Mouse (Mus musculus): Measurements from ENCODE around the gene Wdr18. TPM values are rescaled to one million over a fixed set of nuclear protein-coding genes. Genes with fewer than 3 reads are reported as not detected.

Wdr18 gene
- polyA plus RNA-seq, 2 experiments, result 24.7 to 58.4 TPM

GRCm38 (mm10) chr10:79937775-79938526 lies 22.0 kb upstream of the Wdr18 start:
- DNase-seq (ENCODE audit: low read depth in 3 of 3, low spot score in 3 of 3) (no peak), ATAC-seq (ENCODE audit: insufficient read depth) (peak; percentile 40)
- 60% methylated on average over 11 of the region's 11 CpGs for WGBS (ENCODE audit: insufficient replicate concordance)
- H3K4me3 ChIP-seq (ENCODE audit: insufficient read depth in 1 of 2, low read depth in 2 of 2, low read length in 2 of 2), result no peak overlapping the region
- no peaks in the 10 kb centered on the region for H3K27me3 ChIP-seq (ENCODE audit: control insufficient read depth, insufficient read depth, low read length)
- peak overlapping the region; percentile 24; the same call in 1 of the 2 replicates for H3K4me2 ChIP-seq (ENCODE audit: low read depth)
- H3K36me3 ChIP-seq (replicated peaks; ENCODE audit: control insufficient read depth, insufficient read depth, low read depth), result no peaks in the 10 kb centered on the region; the same call in 1 of the 2 replicates
- H3K9me3 ChIP-seq (ENCODE audit: control insufficient read depth, low read length), result no peaks in the 10 kb centered on the region
- H3K27ac ChIP-seq, result 0 out of 2 replicates have a peak overlapping the region, but pooled peaks have one; percentile 25
- peaks cover 0 to 12% of the 10 kb centered on the region in 2 experiments; a peak in 3 of 4 replicates for H3K4me1 ChIP-seq (replicated peaks; ENCODE audit: control insufficient read depth in 2 of 2, insufficient read depth in 2 of 2, low read length in 1 of 2)
- no peak overlapping the region for H3K9ac ChIP-seq (replicated peaks)
- no peak for TF ChIP-seq EP300 (IDR thresholded peaks at IDR 0.05; ENCODE audit: low read depth)
- no peak for TF ChIP-seq CTCF (IDR thresholded peaks at IDR 0.05; ENCODE audit: low read depth)

GRCm38 (mm10) chr10:79940749-79941148 lies 19.2 kb upstream of the Wdr18 start:
- Histone ChIP-seq H3K4me1 (replicated peaks; ENCODE audit: control insufficient read depth in 2 of 2, insufficient read depth in 2 of 2, low read length in 1 of 2) (peaks cover 15 to 33% of the 10 kb centered on the region in 2 experiments), H3K4me3 (ENCODE audit: insufficient read depth in 1 of 2, low read depth in 2 of 2, low read length in 2 of 2) (no peak overlapping the region), H3K27me3 (ENCODE audit: control insufficient read depth, insufficient read depth, low read length) (no peaks in the 10 kb centered on the region), H3K9me3 (ENCODE audit: control insufficient read depth, low read length) (no peaks in the 10 kb centered on the region), H3K9ac (replicated peaks) (no peak overlapping the region), H3K4me2 (ENCODE audit: low read depth) (no peak overlapping the region), H3K27ac (no peak overlapping the region), H3K36me3 (replicated peaks; ENCODE audit: control insufficient read depth, insufficient read depth, low read depth) (no peaks in the 10 kb centered on the region)
- no peak for ATAC-seq (ENCODE audit: insufficient read depth)
- no peak for DNase-seq (ENCODE audit: low read depth in 3 of 3, low spot score in 3 of 3)
- WGBS (ENCODE audit: insufficient replicate concordance), result 24% methylated on average over 7 of the region's 7 CpGs
- no peak for TF ChIP-seq CTCF (IDR thresholded peaks at IDR 0.05; ENCODE audit: low read depth)
- no peak for TF ChIP-seq EP300 (IDR thresholded peaks at IDR 0.05; ENCODE audit: low read depth)

- Histone ChIP-seq H3K9me3 (ENCODE audit: control insufficient read depth, low read length) (no peaks in the 10 kb centered on the region), H3K9ac (replicated peaks) (no peak overlapping the region), H3K27me3 (ENCODE audit: control insufficient read depth, insufficient read depth, low read length) (no peaks in the 10 kb centered on the region), H3K4me2 (ENCODE audit: low read depth) (no peak overlapping the region), H3K4me1 (replicated peaks; ENCODE audit: control insufficient read depth in 2 of 2, insufficient read depth in 2 of 2, low read length in 1 of 2) (peaks cover 28 to 36% of the 10 kb centered on the region in 2 experiments), H3K27ac (no peak overlapping the region; the same call in 1 of the 2 replicates), H3K4me3 (ENCODE audit: insufficient read depth in 1 of 2, low read depth in 2 of 2, low read length in 2 of 2) (no peak overlapping the region), H3K36me3 (replicated peaks; ENCODE audit: control insufficient read depth, insufficient read depth, low read depth) (no peaks in the 10 kb centered on the region)
- no peak for DNase-seq (ENCODE audit: low read depth in 3 of 3, low spot score in 3 of 3)
- WGBS (ENCODE audit: insufficient replicate concordance), result 68% methylated on average over 1 of the region's 1 CpGs
- no peak for TF ChIP-seq CTCF (IDR thresholded peaks at IDR 0.05; ENCODE audit: low read depth)
- TF ChIP-seq EP300 (IDR thresholded peaks at IDR 0.05; ENCODE audit: low read depth), result no peak
- no peak for ATAC-seq (ENCODE audit: insufficient read depth)
Measured at GRCm38 (mm10) chr10:79942988-79943387, 17.0 kb upstream of the Wdr18 start.

GRCm38 (mm10) chr10:79943471-79943901 lies 16.5 kb upstream of the Wdr18 start:
- H3K9ac ChIP-seq (replicated peaks), result no peak overlapping the region
- H3K27ac ChIP-seq, result no peak overlapping the region
- H3K4me2 ChIP-seq (ENCODE audit: low read depth), result no peak overlapping the region; the same call in 1 of the 2 replicates
- H3K36me3 ChIP-seq (replicated peaks; ENCODE audit: control insufficient read depth, insufficient read depth, low read depth), result no peaks in the 10 kb centered on the region
- no peaks in the 10 kb centered on the region for H3K9me3 ChIP-seq (ENCODE audit: control insufficient read depth, low read length)
- no peak overlapping the region for H3K4me3 ChIP-seq (ENCODE audit: insufficient read depth in 1 of 2, low read depth in 2 of 2, low read length in 2 of 2)
- ATAC-seq (ENCODE audit: insufficient read depth), result no peak
- no peaks in the 10 kb centered on the region for H3K27me3 ChIP-seq (ENCODE audit: control insufficient read depth, insufficient read depth, low read length)
- TF ChIP-seq EP300 (IDR thresholded peaks at IDR 0.05; ENCODE audit: low read depth), result no peak
- no peak for TF ChIP-seq CTCF (IDR thresholded peaks at IDR 0.05; ENCODE audit: low read depth)
- no peak for DNase-seq (ENCODE audit: low read depth in 3 of 3, low spot score in 3 of 3)
- WGBS (ENCODE audit: insufficient replicate concordance), result 38% methylated on average over 9 of the region's 9 CpGs
- H3K4me1 ChIP-seq (replicated peaks; ENCODE audit: control insufficient read depth in 2 of 2, insufficient read depth in 2 of 2, low read length in 1 of 2), result peaks cover 28 to 34% of the 10 kb centered on the region in 2 experiments

- no peak overlapping the region; the same call in 1 of the 2 replicates for H3K27ac ChIP-seq
- no peak for DNase-seq (ENCODE audit: low read depth in 3 of 3, low spot score in 3 of 3)
- no peak overlapping the region for H3K4me3 ChIP-seq (ENCODE audit: insufficient read depth in 1 of 2, low read depth in 2 of 2, low read length in 2 of 2)
- no peak overlapping the region for H3K9ac ChIP-seq (replicated peaks)
- TF ChIP-seq CTCF (IDR thresholded peaks at IDR 0.05; ENCODE audit: low read depth), result no peak
- no peak for TF ChIP-seq EP300 (IDR thresholded peaks at IDR 0.05; ENCODE audit: low read depth)
- H3K27me3 ChIP-seq (ENCODE audit: control insufficient read depth, insufficient read depth, low read length), result no peaks in the 10 kb centered on the region
- ATAC-seq (ENCODE audit: insufficient read depth), result no peak
- H3K4me2 ChIP-seq (ENCODE audit: low read depth), result peak overlapping the region; percentile 27
- no peaks in the 10 kb centered on the region for H3K9me3 ChIP-seq (ENCODE audit: control insufficient read depth, low read length)
- peaks cover 28 to 38% of the 10 kb centered on the region in 2 experiments for H3K4me1 ChIP-seq (replicated peaks; ENCODE audit: control insufficient read depth in 2 of 2, insufficient read depth in 2 of 2, low read length in 1 of 2)
- 50% methylated on average over 16 of the region's 16 CpGs for WGBS (ENCODE audit: insufficient replicate concordance)
- no peaks in the 10 kb centered on the region for H3K36me3 ChIP-seq (replicated peaks; ENCODE audit: control insufficient read depth, insufficient read depth, low read depth)
Measured at GRCm38 (mm10) chr10:79945507-79946234, 14.3 kb upstream of the Wdr18 start.

Data from liver, embryonic 14.5 days (tissue).